Mouse (Mus musculus) liver, postnatal 0 days (tissue): ENCODE data around the gene Lgmn. TPM values are rescaled to one million over a fixed set of nuclear protein-coding genes. Genes with fewer than 3 reads are reported as not detected.

Experiments used
- ATAC-seq: fragments of 200-750 bp; cut with Nextera tagmentation; 2 replicates; pipeline ENCODE4 v1.8.0; 2017; ENCODE audit warnings: mild to moderate bottlenecking, moderate library complexity
- DNase-seq: peaks from one replicate; pipeline ENCODE4 v3.0.0-alpha.2; 2016
- H3K27ac ChIP-seq: fragments of 300-500 bp; sonication (generic); 2 replicates; pipeline ENCODE4 v1.5.1; 2014; ENCODE audit warnings: antibody characterized with exemption, moderate library complexity, mild to moderate bottlenecking, low read depth
- H3K27me3 ChIP-seq: fragments of 300-500 bp; sonication (generic); 2 replicates; pipeline ENCODE4 v1.6.1; 2014; ENCODE audit warnings: low read length, control low read depth, mixed read lengths; ENCODE audit not compliant: insufficient read depth
- H3K36me3 ChIP-seq: fragments of 300-500 bp; sonication (generic); replicated peaks from 2 replicates; pipeline ENCODE4 v1.6.1; 2014; ENCODE audit warnings: mild to moderate bottlenecking, control low read depth, low read length, moderate library complexity, mixed read lengths; ENCODE audit not compliant: insufficient read depth
- H3K4me1 ChIP-seq: fragments of 300-500 bp; sonication (generic); 2 replicates; pipeline ENCODE4 v1.6.1; 2014; ENCODE audit warnings: antibody characterized with exemption, mild to moderate bottlenecking, control low read depth; ENCODE audit not compliant: insufficient read depth
- H3K4me2 ChIP-seq: fragments of 300-500 bp; sonication (generic); 2 replicates; pipeline ENCODE4 v1.6.1; 2014; ENCODE audit warnings: low read depth, mild to moderate bottlenecking, low read length, moderate library complexity, mixed read lengths
- H3K4me3 ChIP-seq: fragments of 300-500 bp; sonication (generic); 2 replicates; pipeline ENCODE4 v1.5.1; 2014; ENCODE audit warnings: low read depth, low read length
- H3K9ac ChIP-seq: fragments of 300-500 bp; sonication (generic); replicated peaks from 2 replicates; pipeline ENCODE4 v1.6.1; 2014; ENCODE audit warnings: mild to moderate bottlenecking, moderate library complexity
- H3K9me3 ChIP-seq: fragments of 300-500 bp; sonication (generic); 2 replicates; pipeline ENCODE4 v1.6.1; 2016; ENCODE audit warnings: mild to moderate bottlenecking, control low read depth, low read length, mixed read lengths
- CTCF ChIP-seq: sonication (generic); IDR thresholded peaks from 2 replicates; pipeline ENCODE4 v1.5.1; 2016; ENCODE audit warnings: antibody characterized with exemption, low read depth
- EP300 ChIP-seq: IDR thresholded peaks from 2 replicates; pipeline ENCODE4 v1.6.1; 2016; ENCODE audit warnings: antibody characterized with exemption, low read depth, mild to moderate bottlenecking
- WGBS: fragments of 180-500 bp; shearing (Covaris S2); extraction: QIAGEN DNeasy Blood & Tissue Kit; methylation state at CpG from one replicate; pipeline ENCODE4 v1.1.7; 2014; ENCODE audit not compliant: insufficient replicate concordance; 5-methylcytosine and 5-hydroxymethylcytosine counted together
- polyA plus RNA-seq: library from polyadenylated mRNA; unstranded; fragments of >200 nt; fragmentation: Nextera tagmentation; extraction: Ambion mirVana; gene quantifications from 2 replicates; pipeline ENCODE4 v1.2.1, GENCODE M21; 2015

Gene Lgmn
- polyA plus RNA-seq, 1 experiment from 2014 or later = 140 TPM

- Histone ChIP-seq H3K4me1 (no peaks in the 10 kb centered on the region), H3K4me3 (no peak overlapping the region), H3K4me2 (no peak overlapping the region), H3K27me3 (no peaks in the 10 kb centered on the region), H3K9ac (no peak overlapping the region), H3K9me3 (no peaks in the 10 kb centered on the region), H3K36me3 (0 out of 2 replicates have a peak, but pooled peaks cover 6% of the 10 kb centered on the region), H3K27ac (no peak overlapping the region)
- 78% methylated on average over 6 of the region's 6 CpGs for WGBS
- ATAC-seq (no peak), DNase-seq (no peak)
- no peak for TF ChIP-seq EP300
- no peak for TF ChIP-seq CTCF
These were observed 24.9 kb downstream of the Lgmn start for GRCm38 (mm10) chr12:102414686-102415085.

GRCm38 (mm10) chr12:102413171-102413570 lies 26.4 kb downstream of the Lgmn start:
- no peak for ATAC-seq
- no peak overlapping the region for H3K4me2 ChIP-seq
- 87% methylated on average over 13 of the region's 13 CpGs for WGBS

GRCm38 (mm10) chr12:102398588-102398987 lies 41.0 kb downstream of the Lgmn start:
- Histone ChIP-seq H3K9me3 (no peaks in the 10 kb centered on the region), H3K36me3 (peaks cover 7% of the 10 kb centered on the region; the same call in 1 of the 2 replicates), H3K4me2 (no peak overlapping the region), H3K4me3 (no peak overlapping the region), H3K4me1 (no peaks in the 10 kb centered on the region; the same call in 1 of the 2 replicates), H3K27me3 (no peaks in the 10 kb centered on the region), H3K9ac (no peak overlapping the region), H3K27ac (no peak overlapping the region)
- WGBS = 76% methylated on average over 4 of the region's 4 CpGs
- TF ChIP-seq EP300 (no peak), CTCF (no peak)
- DNase-seq (no peak), ATAC-seq (no peak)

More at GRCm38 (mm10) chr12:102413171-102413570, 26.4 kb downstream of the Lgmn start:
- H3K9me3 ChIP-seq = no peaks in the 10 kb centered on the region
- no peak for DNase-seq
- H3K36me3 ChIP-seq = 0 out of 2 replicates have a peak, but pooled peaks cover 6% of the 10 kb centered on the region
- H3K27ac ChIP-seq = no peak overlapping the region
- no peaks in the 10 kb centered on the region for H3K27me3 ChIP-seq
- no peak for TF ChIP-seq EP300
- no peak for TF ChIP-seq CTCF
- no peak overlapping the region for H3K4me3 ChIP-seq
- no peaks in the 10 kb centered on the region for H3K4me1 ChIP-seq
- H3K9ac ChIP-seq = no peak overlapping the region

DNA sequence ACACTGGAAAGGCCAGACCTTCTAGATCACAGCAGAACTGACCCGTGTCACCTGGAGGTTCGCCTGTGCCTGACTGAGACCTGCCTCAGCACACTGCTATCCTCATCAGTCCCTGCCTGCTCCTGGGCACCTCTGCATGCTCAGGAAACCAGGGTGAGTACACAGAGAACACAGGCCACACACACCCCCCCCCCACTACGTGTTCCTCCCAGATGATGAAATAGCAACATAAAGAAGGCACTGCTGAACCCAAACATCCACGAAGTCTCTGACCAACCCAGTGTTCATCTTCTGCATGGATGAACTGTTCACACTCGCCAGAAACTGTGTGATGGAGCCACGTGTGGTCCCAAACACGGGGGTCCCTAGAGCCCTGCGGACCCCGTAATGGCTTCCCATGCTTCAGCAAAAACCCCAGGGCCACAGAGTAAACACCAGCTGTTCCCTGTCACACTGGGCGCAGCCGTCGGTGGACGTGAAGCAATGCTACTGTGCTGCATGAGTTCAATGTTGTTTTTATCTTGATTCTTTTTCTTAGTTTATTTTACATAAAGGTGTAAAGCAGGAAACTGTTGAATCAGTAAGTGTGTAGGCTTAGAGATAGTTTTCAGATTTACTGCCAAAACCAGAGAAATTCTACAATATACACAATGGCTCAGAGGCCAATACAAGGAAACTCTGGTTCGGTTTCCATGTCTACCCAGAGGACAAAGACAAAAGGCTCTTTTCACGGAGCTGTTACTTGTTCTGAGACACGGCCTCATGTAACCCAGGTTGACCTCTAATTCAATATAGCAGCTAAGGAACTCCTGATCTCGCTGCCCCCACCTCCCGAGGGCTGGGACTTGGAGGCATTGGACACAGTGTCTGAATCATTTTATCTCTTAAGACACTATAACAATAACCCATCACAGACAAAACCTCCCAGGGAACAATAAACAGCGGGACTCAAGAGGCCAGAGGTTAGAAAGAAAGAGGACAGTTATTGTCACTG lies 43.3 kb downstream of the Lgmn start:
- WGBS = 65% methylated on average over 19 of the region's 19 CpGs
- Histone ChIP-seq H3K4me2 (no peak overlapping the region), H3K27ac (no peak overlapping the region), H3K4me3 (no peak overlapping the region), H3K9me3 (no peaks in the 10 kb centered on the region), H3K4me1 (no peaks in the 10 kb centered on the region; the same call in 1 of the 2 replicates), H3K36me3 (peaks cover 6% of the 10 kb centered on the region; the same call in 1 of the 2 replicates), H3K27me3 (no peaks in the 10 kb centered on the region), H3K9ac (no peak overlapping the region)
- DNase-seq = no peak
- no peak for ATAC-seq
- TF ChIP-seq EP300 = no peak
- no peak for TF ChIP-seq CTCF

DNA sequence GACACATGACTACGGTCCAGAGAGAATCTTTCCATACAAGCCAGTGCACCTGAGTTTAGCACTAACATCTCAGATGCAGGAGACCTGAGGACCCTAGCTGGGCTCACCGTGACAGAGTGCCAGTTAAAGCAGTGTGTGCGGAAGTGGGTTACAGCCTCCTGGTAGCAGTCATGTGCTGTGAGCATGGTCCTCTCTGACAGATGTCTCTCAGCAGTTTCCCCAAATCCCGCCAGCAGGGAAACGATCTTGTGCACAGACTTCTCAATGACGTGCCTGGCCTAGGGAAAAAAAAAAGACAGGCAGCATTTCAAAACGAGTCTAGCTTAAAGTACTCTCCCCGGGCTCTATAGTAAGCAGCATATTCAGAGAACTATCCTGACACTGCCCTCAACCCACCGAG lies 44.1 kb downstream of the Lgmn start:
- DNase-seq = no peak
- H3K4me2 ChIP-seq = no peak overlapping the region
- 65% methylated on average over 9 of the region's 9 CpGs for WGBS
- H3K27ac ChIP-seq = no peak overlapping the region
- no peak for TF ChIP-seq EP300
- no peak for TF ChIP-seq CTCF
- H3K9me3 ChIP-seq = no peaks in the 10 kb centered on the region
- no peaks in the 10 kb centered on the region; the same call in 1 of the 2 replicates for H3K4me1 ChIP-seq
- no peak overlapping the region for H3K9ac ChIP-seq
- peaks cover 14% of the 10 kb centered on the region; the same call in 1 of the 2 replicates for H3K36me3 ChIP-seq
- no peak for ATAC-seq
- no peak overlapping the region for H3K4me3 ChIP-seq
- no peaks in the 10 kb centered on the region for H3K27me3 ChIP-seq

DNA sequence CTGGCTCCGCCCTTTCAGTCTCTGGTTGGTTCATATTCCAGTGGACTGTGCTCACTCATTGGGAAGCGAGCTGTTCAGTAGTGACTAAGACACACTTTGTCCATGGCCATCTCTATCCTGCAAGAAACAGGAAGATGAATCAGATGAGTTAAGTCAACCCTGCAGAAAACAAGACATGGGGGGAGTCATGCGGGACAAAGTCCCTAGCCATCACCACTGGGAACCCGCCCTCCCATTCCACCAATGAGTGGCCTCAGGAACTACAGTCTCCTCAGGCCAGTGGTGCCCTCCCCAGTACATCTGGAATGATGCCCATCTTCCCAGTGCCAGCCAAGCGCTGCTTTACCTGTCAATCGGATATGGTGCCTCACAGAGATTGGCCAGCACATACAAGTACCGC lies 45.1 kb downstream of the Lgmn start:
- Histone ChIP-seq H3K4me1 (no peaks in the 10 kb centered on the region; the same call in 1 of the 2 replicates), H3K4me2 (no peak overlapping the region), H3K36me3 (peaks cover 24% of the 10 kb centered on the region), H3K9me3 (no peaks in the 10 kb centered on the region), H3K9ac (no peak overlapping the region), H3K27me3 (no peaks in the 10 kb centered on the region), H3K4me3 (no peak overlapping the region), H3K27ac (no peak overlapping the region)
- TF ChIP-seq EP300 (no peak), CTCF (no peak)
- WGBS = 78% methylated on average over 7 of the region's 7 CpGs
- DNase-seq (no peak), ATAC-seq (no peak)
